Mouse (Mus musculus): ENCODE data around the gene Serpinf2. TPM values are rescaled to one million over a fixed set of nuclear protein-coding genes. Genes with fewer than 3 reads are reported as not detected.
A peak's percentile ranks its signal among the peaks of the same experiment; 100 is the strongest.

Serpinf2 gene
- 93.7 and 148 TPM in 2 replicates for polyA plus RNA-seq (2012; rRNA removed)

DNA sequence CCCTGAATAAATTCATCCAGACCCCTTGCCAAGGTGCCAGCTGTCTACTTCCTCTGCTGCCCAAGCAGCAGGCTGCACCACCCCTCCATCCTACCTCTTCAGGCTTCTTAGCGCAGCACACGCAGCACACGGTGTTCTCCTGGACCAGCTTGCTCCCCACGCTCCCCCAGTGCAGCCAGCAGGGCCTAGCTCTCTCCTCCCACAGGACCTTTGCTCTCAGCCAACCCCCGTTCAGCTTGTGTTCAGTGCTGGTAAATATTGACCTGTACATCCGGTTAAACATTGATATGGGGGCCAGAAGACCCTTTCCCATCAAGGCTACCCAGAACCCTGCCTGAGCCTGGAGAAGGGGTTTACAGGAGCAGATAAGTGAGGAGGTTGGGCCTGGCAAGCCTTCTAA, at the start of gene Serpinf2:
Gene Serpinf2 (minus strand): TSS at position 229 of the 400 bp plus-strand sequence.
- DNase-seq (ENCODE audit: low read depth), result no peak

DNA sequence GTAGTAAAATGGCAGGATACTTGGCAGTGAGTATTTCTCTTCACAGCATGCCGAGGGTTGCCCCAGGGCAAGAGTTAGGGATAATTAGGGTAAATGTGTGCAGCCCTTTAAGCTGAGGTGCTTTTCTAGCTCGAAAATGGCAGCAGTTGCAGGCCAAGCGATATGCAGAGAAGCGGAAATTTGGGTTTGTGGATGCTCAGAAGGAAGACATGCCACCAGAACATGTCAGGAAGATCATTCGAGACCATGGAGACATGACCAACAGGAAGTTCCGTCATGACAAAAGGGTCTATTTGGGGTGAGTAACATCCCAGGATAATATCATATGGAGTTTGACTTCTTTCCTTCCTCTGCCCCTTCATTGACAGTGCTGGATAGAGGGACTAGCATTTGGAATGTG, 48.1 kb upstream of the Serpinf2 start:
- DNase-seq (ENCODE audit: low read depth), result no peak

DNA sequence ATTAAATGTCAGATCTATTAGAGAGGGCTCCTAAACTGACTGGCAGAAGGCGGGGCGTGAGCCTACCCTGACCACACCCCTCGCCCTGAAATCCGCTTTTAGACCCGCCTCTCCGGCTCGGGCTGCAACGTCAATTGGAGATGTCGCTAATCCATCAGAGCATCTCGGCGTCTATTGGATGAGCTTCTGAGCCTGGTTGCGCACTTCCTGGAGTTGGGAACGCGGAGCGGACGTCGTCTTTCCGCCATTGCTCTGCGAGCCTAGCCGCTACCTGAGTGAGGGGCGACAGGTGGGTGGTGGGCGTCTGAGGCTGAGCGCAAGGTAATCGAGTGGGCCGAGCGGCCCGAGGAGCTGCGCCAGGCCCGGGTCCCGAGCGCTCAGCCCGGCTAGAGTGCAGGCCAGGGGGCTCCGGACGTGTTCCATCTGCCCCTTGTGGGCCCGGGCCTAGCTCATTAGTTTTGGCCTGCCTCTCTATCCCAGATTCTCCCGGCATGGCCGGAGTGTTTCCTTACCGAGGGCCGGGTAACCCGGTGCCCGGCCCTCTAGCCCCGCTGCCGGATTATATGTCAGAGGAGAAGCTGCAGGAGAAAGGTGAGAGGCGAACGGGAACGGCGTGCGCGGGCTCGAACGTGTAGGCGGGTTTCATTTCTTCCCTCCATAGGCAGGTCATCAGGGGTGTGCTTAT, 47.4 kb upstream of the Serpinf2 start, which contains the start of gene Prpf8:
Gene Prpf8 (plus strand): TSS at position 216 of the 685 bp plus-strand sequence.
- no peak for DNase-seq (ENCODE audit: low read depth)

DNA sequence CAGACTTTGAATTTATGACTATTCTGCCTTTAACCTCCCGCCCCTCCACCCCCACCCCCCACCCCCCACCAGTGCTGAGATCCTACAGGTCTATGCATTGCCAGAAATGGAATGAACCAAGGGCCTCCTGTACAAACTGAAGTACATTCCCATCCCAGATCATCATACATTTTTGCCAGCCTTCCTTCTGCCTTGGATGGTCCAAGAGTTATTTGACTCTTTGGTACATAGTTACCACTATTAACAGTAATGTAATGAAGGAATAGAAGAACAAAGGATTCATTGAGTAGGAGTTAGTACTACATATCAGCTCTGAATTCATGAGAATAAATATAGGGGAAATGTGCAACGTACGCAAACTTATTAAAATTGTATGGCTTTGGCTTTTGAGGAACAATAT, 46.8 kb upstream of the Serpinf2 start:
- peak; percentile 38 for DNase-seq (ENCODE audit: low read depth)

DNA sequence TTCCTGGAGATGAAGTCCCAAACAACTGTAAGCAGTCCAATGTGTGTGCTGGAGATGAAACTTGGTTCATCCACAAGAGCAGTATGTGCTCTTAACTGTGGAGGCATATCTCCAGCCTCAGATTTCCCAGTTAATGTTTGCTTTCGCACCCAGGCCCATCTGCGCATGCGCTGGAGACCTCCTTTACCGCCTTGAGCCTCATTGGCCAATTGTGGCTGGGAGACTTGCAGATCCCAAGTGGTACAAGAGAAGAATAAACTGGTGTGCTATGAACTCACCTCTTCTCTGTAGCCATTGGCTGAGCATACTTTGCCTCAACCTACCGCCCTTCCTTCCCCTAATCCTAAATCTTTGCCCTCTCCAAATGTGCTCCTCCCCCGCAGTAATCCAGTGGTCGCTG, 34.0 kb upstream of the Serpinf2 start:
- no peak for DNase-seq (ENCODE audit: low read depth)

DNA sequence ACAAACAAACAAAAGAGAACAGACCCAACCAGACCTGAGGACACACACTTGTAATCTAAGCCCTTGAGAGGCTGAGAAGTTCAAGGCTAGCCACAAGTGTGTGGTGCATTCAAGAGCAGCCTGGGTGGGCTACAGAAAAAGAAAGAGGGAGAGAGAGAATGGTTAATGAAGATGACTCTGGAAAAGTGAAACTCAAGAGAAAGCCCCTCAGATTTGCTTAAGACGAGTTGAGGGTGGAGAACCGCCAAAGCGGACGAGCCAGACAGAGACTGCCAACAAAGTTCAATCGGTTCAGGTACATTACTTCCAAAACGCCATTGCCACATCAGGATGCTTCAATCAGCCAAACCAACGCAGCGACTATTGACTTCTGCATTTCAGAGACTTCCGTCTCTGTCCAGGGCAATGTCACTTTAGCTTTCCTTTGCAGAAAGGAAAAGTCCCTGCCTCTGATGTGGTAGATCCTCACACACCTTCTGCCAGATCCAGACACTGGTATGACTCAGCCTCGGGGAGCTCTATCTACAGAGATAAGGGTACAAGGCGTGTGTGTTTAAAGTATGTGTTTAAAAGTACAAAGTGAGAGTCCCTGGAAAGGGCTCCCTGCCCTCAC, 33.2 kb upstream of the Serpinf2 start:
- no peak for DNase-seq (ENCODE audit: low read depth)

DNA sequence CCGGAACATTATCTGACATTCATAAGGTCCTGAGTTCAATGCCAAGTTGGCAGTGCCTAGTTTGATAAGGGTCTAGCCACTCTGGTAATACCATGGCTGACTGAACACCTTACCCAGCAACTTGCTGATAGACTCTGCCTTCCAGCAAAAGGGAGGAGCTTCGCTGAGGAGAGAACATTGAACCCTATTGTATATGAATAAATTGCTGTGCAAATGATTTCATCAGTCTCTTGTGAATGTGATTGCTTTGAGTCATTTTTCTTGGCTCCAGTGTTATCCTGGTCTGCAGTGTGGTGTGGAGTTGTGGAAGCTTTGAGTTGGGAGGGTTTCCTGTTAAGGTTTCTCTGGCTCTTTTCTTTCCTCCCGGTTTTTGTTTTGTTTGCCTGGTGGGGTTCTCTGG, 31.3 kb upstream of the Serpinf2 start:
- no peak for DNase-seq (ENCODE audit: low read depth)

DNA sequence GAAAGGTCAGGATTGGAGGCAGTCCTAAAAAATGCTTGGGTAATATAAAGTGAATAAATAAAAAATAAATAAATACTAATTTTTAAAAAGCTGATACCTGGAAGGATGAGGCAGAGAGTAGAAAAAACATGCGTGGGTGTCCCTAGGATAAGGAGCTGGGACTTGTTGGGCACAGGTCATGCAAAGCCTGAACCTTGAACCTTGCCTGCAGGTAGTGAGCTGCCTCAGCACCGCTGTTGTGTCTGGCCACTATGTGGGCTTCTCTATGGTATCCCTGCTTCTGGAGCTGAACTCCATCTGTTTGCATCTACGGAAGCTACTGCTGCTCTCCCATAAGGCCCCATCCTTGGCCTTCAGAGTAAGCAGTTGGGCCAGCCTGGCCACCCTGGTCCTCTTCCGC, 29.9 kb upstream of the Serpinf2 start:
- DNase-seq (ENCODE audit: low read depth), result no peak

DNA sequence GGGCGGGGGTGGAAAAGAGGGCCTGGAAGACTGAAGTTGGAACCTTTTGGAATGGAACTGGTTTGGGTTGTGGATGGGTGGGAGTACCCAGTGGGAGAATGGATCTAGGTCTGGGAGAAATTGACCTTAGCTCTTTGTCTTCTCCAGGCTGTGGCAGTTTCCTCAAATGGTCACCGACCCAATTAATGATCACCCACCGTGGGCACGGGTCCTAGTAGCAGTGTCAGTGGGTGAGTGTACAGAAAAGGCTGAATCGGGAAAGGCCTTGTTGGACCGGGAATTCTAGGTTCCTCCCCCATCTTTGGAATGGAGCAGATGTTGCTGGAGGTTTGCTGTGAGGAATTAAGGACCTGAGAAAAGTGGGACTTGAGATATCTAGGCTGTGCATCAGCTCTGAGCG, 29.0 kb upstream of the Serpinf2 start:
- no peak for DNase-seq (ENCODE audit: low read depth)

DNA sequence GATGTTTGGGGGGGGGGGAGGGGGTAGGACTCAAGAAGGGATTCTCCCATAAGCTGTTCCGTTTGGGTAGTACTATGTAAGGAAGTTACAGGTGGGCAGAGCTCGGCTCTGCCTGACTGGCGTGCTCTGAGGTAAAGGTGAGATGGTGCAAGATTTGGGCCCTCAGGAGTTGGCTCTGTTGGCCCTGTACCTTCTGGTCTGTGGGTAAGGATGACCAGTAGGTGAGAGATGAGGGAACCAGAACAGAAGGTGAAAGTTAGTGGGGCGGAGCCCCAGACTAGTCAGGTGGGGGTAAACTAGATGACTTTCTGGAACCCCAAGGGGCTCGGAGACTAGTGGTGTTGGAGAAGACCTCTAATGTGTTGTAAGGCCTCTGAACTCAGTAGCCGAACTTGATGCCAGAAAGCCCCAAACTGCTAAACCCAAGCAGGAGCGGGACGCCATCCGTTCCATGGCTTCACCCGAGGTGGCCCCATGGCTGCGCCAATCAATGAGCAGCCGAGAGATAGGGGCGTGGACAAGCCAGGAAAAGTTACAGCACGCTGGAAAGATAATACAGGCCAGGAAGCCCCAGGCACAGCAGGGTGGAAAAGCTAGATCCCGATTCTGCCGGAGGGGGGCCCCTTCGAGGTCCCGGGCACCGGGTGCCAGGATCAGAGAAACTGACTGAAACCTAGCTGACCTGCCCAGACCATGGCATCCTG, 28.3 kb upstream of the Serpinf2 start:
- DNase-seq (ENCODE audit: low read depth), result no peak

DNA sequence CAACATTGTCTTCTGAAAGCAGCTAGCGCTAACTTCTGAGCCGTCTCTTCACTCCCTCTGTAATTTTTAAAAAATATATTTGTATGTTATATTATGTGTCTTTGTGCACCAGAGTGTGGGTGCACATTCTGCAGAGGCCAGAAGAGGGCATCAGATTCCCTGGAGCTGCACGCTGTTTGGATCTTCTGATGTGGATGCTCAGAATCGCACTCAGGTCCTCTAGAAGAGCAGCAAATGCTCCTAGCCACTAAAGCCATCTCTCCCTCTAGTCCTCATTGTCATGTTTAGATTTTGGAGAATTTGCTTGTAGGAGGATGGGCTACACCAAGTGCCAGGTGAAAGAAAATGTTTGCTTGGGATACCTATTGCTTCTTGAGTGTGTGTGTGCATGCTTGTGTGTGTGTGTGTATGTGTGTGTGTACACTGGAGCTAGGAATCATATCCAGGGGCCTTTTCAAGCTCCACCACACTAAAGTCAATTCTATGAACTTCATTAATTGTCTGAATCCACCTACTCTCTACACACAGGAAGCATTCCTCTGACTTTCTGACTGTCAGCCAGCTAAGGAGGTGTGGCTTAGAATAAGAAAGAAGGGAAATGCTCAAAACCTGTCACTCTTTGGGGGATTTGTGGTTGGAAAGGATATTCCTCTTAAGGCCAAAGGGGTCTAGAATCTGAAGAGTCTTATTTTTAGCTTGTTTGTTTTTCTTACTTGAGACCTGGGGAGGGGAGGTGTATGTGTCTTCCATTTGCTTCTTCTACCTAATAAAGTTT, 27.5 kb upstream of the Serpinf2 start:
- no peak for DNase-seq (ENCODE audit: low read depth)

DNA sequence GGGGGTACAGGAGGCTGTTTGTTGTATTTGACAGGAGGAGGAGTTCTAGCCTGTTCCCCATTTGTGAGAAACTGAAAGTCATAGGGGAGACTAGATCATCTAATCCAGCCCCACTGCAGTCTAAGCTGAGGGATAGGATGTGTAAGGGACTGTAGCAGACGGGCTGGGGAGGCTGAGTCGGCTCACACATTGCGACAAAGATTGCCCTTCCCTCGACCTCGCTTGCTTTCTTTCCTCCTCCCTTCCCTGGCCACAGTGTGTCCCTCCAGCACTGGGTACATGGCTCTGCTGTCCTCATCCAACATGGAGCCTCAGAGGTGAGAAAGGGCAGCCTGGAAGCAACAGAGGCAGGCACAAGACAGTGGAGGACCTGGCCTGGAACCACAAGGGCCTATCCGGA, 25.7 kb upstream of the Serpinf2 start:
- DNase-seq (ENCODE audit: low read depth), result no peak

DNA sequence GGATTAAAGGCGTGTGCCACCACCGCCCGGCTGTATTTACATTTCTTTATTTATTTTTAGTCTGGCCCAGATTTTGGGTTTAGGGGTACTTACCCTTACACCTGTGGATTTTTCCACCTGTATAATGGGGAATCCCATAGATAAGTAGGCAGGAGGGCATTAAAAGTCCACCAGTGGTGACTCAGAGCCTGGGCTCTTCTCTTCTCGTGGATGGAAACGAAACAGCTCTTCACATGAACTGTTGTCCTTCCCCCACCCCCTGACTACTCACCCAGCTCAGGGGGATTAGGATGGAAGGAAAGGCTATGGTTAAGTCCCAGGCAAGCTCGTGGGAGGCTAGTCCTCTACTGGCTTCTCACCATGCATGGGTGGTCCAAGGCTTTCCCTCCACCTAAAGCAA, 25.0 kb upstream of the Serpinf2 start:
- DNase-seq (ENCODE audit: low read depth), result no peak

DNA sequence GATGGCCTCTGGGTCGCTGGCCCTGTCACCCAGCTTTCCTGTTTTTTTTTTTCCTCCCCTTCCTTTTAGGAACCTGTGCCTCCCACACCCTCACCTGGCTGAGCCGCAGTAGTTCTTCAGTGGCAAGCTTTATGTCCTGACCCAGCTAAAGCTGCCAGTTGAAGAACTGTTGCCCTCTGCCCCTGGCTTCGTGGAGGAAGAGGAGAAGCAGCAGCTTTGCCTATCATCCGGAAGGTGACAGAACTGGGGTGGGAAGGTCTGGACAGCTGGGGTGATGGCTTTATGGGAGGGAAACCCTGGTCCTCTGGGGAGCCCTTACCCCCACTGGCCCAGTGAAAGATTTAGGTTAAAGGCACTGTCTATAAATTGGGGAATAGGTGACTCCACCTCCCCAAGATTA, 24.2 kb upstream of the Serpinf2 start:
- DNase-seq (ENCODE audit: low read depth), result no peak

DNA sequence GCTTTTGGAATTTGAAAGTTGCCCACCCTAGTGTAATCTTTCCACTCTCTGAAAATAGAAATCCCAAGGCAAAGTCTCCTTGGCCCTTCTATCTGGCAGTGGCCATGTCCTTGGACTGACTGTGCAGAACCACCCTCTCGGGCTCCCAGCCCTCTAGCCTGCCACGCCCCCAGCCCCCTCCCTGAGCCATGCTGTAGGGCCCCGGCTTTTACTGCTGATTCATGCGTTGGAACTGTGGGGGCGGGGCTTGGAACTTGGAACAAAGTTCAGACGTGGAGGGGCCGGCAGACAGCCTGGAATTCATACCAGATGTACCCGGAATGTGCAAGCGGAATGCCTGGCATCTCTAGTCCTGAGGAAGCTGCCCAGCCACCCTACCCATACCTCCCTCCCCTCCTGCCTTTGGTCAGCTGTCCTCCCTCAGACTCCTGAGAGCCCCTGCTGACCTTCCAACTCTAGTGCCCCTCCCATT, 23.5 kb upstream of the Serpinf2 start:
- DNase-seq (ENCODE audit: low read depth), result no peak

DNA sequence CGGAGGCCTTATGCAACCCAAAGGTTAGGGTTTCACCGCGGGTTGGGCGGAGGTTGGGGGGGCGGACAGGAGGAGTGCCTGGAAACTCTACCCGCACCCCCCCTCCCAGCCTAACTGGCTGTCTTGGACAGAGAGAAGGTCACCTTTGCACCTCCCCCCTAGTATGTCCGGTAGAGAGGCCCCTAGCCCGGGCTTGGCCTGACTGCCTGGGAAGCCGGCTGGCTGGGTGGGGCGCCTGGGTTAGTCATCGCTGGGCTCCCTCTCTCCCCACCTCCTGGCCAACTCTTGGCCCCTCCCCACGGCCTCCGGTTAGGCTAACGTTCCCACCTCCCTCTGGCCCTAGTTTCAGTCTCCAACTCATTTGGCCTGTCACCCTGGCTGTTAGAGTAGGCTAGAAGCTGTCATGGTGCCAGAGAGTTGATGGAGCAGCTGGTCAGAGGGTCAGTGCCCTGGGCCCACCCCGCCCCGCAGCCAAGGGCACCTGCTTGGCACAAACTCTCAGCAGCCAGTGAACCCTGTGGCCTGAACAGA, 22.9 kb upstream of the Serpinf2 start:
- DNase-seq (ENCODE audit: low read depth), result no peak

DNA sequence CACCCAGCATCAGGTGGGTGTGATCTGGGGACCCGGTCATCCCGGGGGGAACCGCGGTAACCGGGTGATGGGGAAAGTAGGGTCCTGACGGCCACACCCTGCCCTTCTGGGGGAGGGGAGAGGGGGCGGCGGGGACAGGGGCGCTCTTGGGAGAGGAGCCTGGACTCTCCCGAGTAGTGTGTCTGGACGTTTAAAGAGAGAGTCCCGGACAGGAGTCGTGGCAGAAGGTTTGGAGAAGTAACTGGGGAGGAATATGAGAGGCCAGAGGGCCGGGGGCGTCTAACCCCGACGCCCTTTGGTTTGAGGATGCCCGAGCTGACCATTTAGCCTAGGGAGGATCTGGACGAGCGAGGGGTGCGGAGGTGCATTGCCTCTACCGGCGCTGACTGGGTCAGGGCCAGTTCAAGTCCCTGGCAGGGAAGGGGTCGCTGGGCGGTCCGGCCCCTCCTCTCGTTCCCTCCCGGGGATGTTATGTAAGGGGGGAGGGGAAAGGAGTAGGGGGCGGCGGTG, 22.4 kb upstream of the Serpinf2 start:
- DNase-seq (ENCODE audit: low read depth), result no peak

DNA sequence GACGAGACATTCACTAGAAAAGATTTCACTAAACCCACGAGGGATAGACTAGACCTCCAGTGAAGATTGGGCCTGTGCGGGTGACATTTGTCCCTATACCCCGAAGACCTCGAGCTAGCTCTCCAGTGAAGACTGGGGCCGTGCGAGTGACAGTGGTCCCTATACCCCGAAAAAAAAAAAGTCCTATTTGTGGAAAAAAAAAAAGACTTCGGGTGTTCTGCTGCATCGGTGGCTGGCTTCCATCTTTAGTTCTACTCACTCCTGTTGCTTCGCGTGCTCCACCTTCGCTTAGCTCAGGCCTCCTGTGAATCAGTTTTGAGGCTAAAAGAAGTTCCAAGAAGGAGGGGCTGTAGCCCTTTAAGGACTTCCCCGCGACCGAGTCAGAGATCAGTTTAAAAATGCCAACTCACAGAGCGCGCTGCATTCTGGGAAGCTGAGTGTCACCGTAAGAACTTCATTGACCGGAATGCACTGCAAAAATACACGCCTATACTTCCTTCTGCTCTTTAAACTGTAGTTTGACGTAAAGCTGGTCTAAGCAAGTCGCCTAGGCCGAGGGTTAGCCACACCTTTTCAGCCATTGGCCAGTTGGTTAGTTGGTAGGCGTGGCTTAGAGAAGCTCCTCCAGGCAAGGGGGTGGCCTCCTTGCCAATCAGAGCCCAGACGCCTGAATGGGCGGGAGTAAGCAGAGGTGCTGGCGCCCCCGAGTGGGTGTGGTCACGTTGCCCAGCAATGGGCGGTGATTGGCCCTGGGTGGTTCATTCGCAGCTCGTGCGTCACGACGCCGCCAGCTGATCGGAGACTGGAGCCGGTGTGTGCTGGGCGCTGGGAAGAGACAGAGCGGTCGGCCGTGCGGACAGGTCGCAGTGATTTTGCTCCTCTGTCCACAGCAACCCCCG, 21.7 kb upstream of the Serpinf2 start, which contains the start of gene Tlcd2:
Gene Tlcd2 (plus strand): TSS at position 872 of the 899 bp plus-strand sequence.
- peak; percentile 100 for DNase-seq (ENCODE audit: low read depth)

DNA sequence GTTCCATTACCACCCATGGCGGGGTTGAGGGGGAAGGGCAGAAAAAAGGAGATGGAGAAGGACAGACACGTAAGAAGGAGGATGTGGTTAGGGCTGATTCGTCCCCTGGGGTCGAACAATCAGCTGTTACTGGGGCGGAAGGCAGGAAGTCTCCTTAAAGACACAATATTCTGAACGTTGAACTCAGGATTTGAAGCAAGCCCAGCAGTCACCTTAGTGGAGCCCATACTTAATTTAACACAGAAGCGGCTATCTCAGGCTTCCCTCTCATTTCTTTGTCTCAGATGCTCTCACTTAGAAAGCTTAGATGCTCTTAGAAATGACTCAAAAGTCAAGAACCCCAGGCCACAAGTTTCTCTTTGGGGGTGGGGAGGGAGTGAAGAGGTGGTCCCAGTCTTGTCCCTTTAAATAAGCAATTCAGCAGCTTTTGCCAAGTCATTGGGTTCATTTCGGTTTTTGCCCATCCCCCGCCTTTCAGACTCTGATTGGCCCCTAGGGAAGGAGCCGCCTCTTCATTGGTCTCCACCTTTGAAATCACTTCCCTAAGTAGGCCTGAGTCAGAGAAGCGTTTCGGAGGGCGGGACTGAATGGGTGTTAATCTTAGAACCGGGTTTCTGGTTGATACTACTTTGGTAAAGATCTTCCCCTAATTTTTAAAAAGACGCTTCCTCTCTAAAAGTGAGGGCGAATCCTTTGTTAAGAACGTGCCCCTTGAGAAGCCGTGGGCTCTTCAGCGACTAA, 20.9 kb upstream of the Serpinf2 start:
- DNase-seq (ENCODE audit: low read depth), result no peak

DNA sequence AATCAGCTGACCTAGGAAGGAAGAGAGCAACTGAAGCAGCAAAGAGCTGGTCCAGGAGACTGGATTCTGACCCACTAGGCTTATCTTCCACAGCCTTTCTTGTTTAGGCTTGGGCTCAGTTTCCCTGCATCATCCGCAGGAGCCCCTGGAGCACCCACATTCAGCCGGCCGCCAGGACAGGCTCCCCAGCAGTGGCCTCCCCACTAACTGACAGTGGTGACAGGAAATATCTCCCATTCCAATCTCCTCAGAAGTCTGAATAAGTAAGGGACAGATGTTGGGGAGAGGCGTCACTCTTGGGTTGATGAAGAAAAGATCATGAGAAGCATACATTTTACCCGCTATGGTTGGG, 20.3 kb upstream of the Serpinf2 start:
- DNase-seq (ENCODE audit: low read depth), result no peak

All from gonadal fat pad, adult 2 months (tissue).